Mouse (Mus musculus): ENCODE measurements around the gene Sept6.

Sept6 gene

GRCm38 (mm10) chrX:36991694-36992093, at the start of gene Sept6:
Gene Sept6, minus strand, starts transcription at chrX:36991794.
- DNase-seq: no peak

- no peak for DNase-seq
These were observed 36.8 kb upstream of the Sept6 start for GRCm38 (mm10) chrX:37028378-37028777.

DNA sequence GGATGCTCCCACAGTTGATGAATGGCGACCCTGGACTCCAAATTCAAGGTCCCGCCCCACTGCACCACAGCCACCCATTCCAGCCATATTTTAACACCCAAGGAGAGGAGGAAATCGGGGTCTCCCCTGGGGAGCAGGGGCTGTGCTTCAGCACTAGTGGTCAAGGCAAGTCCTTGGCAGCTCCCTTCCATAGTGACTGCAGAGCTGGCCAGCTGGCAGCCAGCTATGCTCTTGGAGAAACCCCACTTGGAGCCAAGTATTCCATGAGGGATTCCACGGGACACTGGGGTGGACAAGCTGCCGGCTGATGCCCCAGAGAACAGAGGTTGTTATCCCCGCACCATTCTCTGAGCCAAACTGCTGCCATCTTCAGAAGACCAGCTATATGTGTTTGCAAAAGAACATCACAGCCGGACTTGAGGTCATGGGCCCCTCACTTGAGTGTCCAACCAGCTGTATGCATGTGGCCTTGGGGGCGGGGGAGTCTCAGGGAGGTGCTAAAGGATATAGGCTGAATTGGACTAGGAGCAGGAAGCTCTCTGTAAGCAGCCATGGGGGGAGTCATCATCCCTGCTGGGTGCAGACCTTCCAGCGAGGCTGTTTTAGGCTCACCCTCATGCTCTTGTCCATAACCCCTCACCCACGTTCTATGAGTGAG, 32.2 kb upstream of the Sept6 start:
- no peak for DNase-seq

DNA sequence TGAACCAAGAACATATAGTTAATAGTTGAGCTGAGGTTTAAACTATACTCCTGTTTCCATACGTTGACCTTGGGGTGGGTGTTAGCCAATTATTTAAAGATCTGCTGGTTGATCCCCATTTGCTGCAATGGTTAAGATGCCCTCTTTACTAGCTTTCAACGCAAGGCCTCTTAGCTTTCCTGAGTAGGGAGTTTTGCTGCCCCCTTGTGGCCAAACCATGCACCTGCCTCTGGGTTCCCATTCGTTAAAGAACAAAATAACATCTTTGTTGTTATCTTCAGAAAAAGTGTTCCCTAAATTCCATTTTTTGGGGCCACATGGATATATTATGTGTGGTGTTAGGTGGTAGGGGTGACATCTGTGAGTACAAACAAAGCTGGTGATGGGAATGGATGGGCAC, 31.1 kb upstream of the Sept6 start:
- peak; percentile 53 to 67 for DNase-seq

GRCm38 (mm10) chrX:37019045-37019444, 27.5 kb upstream of the Sept6 start:
- DNase-seq: no peak

DNA sequence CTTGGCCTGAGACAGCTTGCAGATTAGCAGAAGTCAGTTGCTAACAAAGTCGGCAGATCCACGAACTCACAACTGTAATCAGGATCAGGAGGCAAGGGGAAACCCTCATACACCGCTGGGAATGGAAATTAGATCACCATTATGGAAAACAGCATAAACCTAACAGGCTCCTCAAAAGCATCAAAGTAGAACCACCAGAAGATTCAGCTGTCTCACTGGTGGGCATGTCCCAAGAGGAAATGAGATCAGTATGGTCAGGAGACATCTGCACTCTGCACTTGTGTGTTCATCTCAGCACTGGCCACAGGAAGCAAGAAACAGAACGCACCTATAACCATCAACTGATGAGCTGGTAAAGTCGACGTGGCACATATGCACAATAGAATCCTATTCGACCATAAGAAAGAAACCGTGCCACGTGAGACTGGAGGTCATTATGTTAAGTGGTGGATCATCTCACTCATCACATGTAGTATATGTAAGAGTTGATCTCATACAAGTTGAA, 26.6 kb upstream of the Sept6 start:
- DNase-seq: no peak

- DNase-seq: no peak
These were observed 22.3 kb upstream of the Sept6 start for GRCm38 (mm10) chrX:37013870-37014269.

GRCm38 (mm10) chrX:36991039-36991438, 555 bp downstream of the Sept6 start:
- DNase-seq: no peak

GRCm38 (mm10) chrX:36989752-36990404, 1.7 kb downstream of the Sept6 start:
- no peak for DNase-seq

DNA sequence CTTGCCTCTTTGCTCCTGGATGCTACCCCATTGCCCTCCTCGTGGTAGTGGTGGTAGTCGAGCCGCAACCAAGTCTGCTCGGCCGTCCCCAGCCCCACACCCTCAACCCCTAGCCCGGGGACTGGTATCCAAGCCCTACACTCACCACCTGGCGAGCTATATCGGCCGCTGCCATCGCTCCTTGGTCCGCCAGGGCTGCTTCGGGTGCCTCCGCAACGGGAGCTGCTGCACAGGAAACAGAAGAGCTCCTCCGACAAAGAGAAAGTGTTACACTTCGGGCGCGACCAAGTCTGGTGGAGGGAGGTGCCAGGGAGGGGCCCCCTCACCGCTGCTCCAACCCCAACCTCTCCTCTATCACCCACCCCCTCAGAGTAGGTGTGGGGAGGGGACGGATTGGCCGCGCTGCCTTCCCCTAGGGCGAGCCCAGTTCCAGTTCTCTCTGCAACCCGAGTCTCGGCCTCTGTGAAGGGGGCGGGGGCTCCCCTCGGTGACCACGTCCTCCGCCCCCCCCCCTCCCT, 2.3 kb downstream of the Sept6 start:
- peak; percentile 43 to 85 for DNase-seq

GRCm38 (mm10) chrX:36988754-36989153, 2.8 kb downstream of the Sept6 start:
- peak in 1 of 2 experiments; percentile 39 for DNase-seq

DNA sequence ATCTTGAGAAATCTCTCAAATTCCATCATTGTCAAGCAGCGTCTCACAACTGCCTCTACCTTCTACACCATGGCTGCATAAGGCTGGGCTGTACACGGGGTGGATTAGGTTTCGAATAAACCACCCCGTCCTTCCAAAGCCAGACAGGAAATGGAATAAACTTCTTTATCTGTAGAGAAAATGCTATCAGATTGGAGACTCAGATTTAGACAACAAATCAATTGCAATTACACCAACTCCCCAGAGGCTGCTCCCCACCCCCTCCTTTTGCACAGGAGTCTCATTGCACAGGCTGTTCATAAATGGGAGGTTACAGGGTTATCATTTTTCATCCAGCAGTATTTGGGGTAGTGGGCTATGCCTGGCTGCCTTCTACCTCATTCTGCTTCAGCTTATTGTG, 3.7 kb downstream of the Sept6 start:
- no peak for DNase-seq

GRCm38 (mm10) chrX:36985041-36985440, 6.6 kb downstream of the Sept6 start:
- no peak for DNase-seq

GRCm38 (mm10) chrX:36983654-36984311, 7.8 kb downstream of the Sept6 start:
- no peak for DNase-seq

DNA sequence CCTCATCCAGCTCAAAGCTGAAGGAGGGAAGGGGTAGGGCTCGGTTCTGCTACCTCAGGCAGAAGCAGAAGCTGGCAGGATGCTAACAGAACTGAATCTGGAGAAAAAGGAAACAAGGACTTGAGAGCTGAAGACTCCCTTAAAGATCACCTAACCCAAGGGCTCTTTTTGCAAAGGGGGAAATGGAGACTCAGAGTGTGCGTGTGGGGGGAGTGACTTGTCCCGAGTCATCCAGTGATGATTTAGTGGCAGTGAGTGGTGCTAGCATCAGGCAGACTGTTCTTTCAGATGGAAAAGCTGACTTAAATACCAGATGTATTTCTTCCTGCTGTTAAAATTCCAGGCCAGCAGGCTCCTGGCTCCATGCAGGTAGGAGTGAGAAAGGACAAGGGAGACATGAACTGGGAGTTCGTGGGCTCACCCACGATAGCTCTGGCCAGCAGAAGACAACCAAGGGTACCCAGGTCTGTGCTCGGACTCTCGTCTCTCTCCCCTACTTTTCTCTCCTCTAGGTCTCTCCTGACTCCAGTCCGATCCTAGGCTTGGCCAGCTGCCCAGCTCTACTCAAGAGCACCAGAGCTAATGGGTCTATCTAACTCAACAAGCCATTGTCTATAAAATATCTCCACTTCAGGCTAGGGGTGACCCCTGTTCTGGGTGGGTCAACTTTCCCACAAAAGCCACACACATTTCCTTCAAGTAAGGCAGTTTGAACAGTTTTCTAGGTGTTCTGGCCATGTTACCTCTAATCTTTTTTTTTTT, 8.5 kb downstream of the Sept6 start:
- DNase-seq: peak; percentile 31 to 58

DNA sequence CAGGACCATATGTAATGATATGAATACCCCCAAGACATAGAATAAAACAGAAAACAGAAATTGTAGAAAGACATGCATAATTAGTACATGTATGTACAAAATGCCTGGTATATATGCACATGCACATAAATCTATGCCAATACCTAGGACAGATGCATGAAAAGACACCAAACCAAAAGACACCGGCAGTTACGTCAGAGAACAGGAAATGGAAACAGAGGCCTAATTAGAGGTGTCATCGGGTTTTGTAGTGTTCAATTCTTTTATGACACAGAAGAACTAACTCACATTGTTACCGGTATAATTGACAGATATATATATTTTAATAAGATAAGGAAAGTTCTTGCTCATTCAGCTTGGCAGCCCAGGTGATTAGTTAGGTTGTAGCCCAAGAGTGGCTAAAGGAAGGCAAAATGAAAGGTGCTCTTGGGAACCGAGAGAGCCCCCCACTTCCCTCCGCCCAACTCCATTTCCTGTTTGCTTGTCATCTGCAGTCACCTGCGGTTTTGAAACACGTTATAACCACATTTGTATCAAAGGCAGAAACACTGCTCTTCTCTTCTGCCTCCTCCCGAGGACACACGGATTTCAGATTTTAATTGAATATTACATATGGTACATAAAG, 10.9 kb downstream of the Sept6 start:
- DNase-seq: no peak

DNA sequence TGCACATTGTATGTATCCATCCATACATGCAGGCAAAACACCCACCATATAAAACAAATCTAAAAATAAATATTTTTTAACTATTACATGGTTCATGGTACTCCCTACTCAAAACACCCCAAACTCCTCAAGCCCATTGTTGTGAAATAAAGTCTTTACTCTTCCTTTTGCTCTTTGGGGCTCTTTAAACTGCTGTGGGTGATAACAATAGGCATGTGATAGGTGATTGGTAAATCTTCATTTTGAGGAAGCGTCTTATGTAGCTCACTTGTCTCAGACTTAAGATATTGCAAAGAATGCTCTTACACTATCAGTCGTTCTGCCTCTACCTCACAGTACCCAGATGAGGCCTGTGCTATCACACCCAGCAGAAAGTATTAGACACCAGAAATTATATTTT, 13.7 kb downstream of the Sept6 start:
- DNase-seq: no peak

- no peak for DNase-seq
These were observed 14.6 kb downstream of the Sept6 start for GRCm38 (mm10) chrX:36976980-36977379.

GRCm38 (mm10) chrX:36976272-36976671, 15.3 kb downstream of the Sept6 start:
- no peak for DNase-seq

DNA sequence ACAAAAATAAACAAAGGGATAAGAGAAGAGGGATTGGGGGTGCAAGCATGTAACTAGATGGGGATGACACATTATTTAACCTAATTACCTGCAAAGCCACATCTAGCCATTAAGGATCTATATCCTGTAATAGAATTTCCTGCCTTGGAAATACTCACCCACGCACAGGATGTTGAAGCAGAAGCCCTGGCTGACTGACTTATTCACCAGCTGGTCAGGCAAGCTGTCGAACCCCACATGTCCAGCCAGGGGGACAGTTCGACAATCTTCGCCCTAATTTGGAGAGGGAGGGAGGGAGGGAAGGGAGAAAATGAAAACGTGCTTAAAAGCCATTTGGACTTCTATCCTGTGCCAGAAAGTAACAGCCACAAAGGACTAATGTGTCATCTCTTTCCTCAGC, 16.7 kb downstream of the Sept6 start:
- no peak for DNase-seq

- DNase-seq: no peak
These were observed 18.6 kb downstream of the Sept6 start for GRCm38 (mm10) chrX:36972951-36973471.

DNA sequence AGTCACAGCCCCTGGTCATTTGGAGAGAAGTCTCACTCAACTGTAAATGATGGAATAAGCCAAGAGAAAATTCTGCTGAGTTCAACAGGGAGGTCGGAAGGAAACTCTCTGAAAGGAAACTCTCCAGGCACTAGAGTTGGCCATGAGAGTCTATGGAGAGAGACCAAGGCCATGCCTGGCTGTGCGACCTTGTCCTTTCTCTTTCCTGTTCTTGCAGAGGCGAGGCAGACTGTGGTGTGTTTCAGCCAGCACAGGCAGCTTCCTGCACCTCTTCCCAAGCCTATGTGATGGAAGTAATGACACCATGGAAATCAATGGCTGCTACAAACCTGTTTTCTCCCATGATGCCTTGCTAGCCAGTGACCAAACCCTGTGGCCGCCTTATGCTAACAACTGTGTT, 20.4 kb downstream of the Sept6 start:
- no peak for DNase-seq
